Mouse (Mus musculus) ZHBTc4 (cell line): ENCODE measurements around the gene Dnmbp.
A peak's percentile ranks its signal among the peaks of the same experiment; 100 is the strongest.

ENCODE experiments used
- DNase-seq: peaks from one replicate; pipeline ENCODE4 v3.0.0-alpha.2; 2011; ENCODE audit warnings: low read depth, low spot score

Gene Dnmbp

GRCm38 (mm10) chr19:43939769-43940689 lies at the start of gene Dnmbp:
Gene Dnmbp, minus strand, starts transcription at chr19:43940191.
- peak; percentile 83 for DNase-seq

- DNase-seq = peak; percentile 75
These were observed 46.2 kb upstream of the Dnmbp start, which contains the start of gene Cpn1 for GRCm38 (mm10) chr19:43986069-43986794. Gene Cpn1, minus strand, starts transcription at chr19:43986556.

DNA sequence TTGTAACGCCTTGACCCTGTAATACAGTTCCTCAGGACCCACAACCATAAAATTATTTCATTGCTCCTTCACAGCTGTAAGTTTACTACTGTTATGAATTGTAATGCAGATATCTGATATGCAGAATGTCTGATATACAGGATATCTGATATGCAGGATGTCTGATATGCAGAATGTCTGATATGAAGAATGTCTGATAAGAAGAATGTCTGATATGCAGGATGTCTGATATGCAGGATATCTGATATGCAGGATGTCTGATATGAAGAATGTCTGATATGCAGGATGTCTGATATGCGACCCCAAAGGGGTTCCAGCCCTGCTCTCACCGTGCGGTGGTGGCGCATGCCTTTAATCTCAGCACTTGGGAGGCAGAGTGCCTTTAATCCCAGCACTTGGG lies 42.0 kb upstream of the Dnmbp start:
- DNase-seq = no peak

DNA sequence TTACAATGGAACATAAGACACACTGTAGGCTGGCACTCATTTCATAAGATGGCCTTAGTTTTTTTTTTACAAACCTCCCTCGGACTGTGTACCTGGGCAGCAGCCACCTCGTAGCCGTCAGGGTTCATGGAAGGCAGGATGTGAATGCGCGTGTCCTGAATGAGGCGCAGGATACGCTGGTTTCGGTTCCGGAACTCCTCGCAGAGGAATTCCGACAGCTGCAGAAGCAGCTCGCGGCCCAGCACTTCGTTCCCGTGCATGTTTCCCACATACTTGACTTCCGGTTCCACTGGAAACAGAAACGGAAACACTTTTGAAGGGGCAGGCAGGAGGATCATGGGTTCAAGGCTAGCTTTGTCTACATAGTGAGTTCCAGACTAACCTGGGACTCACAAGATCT lies 40.7 kb upstream of the Dnmbp start:
- peak; percentile 67 for DNase-seq

- no peak for DNase-seq
These were observed 37.8 kb upstream of the Dnmbp start for GRCm38 (mm10) chr19:43977799-43978198.

GRCm38 (mm10) chr19:43976661-43977060 lies 36.7 kb upstream of the Dnmbp start:
- DNase-seq = peak; percentile 88

DNA sequence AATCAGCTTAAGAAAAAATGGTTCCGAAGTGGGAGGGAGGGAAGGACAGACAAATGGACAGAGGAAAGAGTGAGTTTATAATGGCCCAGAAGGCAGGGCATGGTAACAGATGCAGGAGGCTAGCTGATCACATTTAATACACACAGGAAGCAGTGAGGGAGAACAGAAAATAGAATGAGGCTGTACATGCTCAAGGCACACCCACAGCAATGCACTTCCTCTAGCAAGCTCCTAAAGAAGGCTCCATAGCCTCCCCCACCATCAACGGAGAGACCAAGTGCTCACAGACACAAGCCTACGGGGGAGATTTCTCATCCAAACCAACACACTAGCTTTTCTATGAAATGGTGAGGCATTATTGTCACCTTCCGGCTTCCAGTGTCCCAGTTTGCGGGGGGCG lies 34.2 kb upstream of the Dnmbp start:
- no peak for DNase-seq

DNA sequence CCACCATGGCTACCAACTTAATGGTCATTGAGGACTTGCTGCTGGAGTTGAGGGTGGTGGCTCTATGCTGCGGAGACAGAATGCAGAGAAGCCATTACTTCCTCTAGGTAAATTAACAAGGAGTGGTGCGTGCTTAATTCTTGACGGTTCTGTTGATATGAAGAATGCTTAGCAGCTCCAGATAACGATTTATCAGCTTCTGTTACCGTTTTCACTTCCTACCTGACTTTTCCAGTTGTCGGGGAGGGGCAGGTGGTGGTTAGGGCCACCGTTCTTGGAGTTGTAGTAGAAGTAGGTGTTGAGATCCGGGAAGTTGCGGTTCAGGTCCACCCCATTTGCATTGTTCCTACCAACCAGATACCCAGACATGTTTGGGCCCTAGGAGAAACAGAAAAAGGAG lies 33.7 kb upstream of the Dnmbp start:
- DNase-seq = no peak

DNA sequence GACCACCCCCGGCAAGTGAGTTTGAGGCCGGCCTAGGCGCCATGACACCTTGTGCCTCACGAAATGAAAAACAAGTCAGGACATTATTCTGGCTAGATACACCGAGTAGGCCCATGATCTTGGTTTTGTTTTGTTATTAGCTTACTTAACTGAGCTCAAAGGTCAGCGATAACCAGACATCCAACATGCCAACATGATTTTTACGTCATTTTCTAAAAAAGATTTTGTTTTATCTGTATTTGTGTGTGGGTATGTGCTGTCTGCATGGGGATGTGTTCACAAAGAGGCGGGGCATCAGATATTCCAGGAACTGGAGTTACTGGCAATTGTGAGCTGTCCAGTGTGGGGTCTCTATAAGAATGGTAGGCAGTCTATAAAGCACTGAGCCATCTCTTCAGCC lies 32.1 kb upstream of the Dnmbp start:
- DNase-seq = no peak

- no peak for DNase-seq
These were observed 28.5 kb upstream of the Dnmbp start for GRCm38 (mm10) chr19:43968436-43969026.

DNA sequence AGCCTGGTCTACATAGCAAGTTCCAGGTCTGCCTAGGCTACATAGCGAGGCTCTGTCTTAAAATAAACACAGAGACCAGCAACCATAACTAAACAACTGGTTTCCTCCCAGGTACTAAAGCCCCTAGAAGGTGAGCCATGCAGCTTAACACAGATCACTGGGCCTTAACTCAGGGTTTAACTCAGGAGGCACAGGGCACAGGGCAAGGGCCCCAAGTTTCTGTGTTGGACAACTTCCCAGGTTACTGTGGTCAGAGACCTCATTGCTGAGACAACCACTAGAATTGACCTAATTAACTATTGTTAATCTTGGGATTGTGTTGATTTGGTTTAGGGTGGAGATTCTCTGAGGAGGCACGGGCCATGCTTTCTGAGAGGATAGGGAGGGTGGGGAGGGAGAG lies 26.5 kb upstream of the Dnmbp start:
- DNase-seq = no peak

- no peak for DNase-seq
These were observed 25.6 kb upstream of the Dnmbp start for GRCm38 (mm10) chr19:43965496-43966085.

DNA sequence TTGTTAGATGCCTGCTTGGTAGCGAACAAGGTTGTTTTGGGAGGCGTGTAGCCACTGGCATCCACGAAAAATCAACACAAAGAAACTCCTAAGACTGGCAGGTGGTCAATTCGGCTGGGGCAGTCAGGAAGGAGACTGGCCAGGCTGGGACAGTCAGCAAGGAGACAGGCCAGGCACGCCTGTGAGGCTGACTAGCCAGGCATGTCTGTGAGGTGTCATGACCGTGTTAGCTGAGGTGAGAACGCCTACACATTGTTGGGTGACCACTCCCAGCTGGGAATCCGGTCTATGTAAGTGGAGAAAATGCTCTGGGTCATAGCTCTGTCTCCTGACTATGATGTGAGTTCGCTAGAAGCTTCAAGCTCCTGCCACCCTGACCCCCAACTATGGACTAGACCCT lies 22.8 kb upstream of the Dnmbp start:
- no peak for DNase-seq

DNA sequence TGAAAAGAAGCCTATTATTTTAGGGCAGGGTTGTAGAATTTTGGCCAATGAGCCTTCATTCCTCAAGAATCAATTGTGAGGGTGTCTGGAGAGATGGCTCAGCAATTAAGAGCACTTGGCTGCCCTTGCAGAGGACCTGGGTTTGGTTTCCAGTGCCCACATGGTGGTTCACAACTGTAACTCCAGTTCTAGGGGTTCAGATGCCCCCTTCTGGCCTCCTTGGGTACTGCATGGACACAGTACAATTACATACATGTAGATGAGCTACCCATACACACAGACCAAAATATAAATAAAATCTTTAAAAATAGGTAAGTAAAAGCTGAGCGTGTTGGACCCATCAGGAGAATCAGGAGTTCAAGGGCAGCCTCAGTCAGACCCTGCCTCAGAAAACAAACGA lies 21.2 kb upstream of the Dnmbp start:
- DNase-seq = peak; percentile 73

GRCm38 (mm10) chr19:43960014-43960413 lies 20.0 kb upstream of the Dnmbp start:
- DNase-seq = no peak

DNA sequence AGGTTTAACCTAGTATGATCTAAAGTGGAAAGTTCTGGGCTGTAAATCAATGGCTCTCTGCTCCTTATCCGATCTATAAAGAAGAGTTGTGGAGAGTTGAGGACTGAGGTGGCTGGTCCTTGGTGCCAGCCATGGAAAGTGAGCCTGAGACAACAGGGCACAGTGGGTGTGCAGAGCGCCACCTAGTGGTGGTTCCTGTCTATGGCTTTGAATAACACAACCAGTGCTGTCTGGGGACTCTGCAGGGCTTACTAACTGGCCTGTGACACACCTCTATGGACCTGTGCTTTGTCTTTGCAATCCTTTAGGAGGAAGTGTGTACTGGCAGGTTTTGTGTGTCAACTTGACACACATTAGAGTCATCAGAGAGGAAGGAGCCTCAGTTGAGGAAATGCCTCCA lies 19.2 kb upstream of the Dnmbp start:
- DNase-seq = peak; percentile 84

DNA sequence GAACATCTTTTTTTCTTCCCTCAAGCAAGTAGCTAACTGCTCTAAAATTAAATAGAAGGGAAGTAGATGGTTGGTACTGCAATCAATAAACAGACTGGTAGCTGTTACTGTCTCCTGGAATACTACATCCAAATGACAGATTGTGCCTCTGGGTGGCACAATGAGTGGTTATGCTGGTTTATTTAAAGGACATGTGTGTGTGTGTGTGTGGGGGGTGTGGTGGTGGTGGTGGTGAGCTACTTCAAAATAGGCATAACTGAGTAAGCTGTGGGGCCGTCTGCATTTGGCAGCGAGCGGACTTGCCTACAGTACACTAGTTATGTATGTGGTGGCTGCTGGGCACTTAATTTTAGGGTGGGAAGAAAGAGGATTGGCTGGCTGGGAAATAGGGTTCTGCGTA lies 17.9 kb upstream of the Dnmbp start:
- DNase-seq = no peak

DNA sequence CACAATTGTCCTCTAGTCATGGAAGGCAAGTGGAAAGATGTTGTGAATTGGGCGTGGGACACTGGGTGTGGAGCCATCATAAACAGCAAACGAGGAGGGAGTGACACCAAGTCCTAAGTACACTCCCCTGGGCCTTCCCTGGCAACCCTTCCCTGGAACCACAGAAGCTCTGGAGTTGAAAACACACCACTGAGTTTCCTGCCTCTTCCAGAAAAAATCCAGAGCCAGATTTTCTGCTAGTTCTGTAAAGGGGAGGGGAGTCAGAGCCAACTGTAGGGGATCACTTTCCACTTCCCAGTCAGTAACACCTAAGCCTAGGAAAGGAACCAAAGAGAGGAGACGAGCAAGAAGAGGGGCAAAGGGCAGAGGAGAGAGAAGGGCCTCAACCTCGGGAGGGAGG lies 17.4 kb upstream of the Dnmbp start:
- no peak for DNase-seq

- no peak for DNase-seq
These were observed 15.3 kb upstream of the Dnmbp start for GRCm38 (mm10) chr19:43955266-43955665.

GRCm38 (mm10) chr19:43954864-43955263 lies 14.9 kb upstream of the Dnmbp start:
- DNase-seq = no peak

GRCm38 (mm10) chr19:43952936-43953335 lies 12.9 kb upstream of the Dnmbp start:
- peak; percentile 53 for DNase-seq
